Mouse (Mus musculus) liver, embryonic 14.5 days (tissue): ENCODE measurements around the gene Cpt1b. TPM values are rescaled to one million over a fixed set of nuclear protein-coding genes. Genes with fewer than 3 reads are reported as not detected.

ENCODE experiments used
- ATAC-seq: fragments of 200-750 bp; cut with Nextera tagmentation; 2 replicates; pipeline ENCODE4 v1.8.0; 2017; ENCODE audit warnings: moderate number of reproducible peaks, mild to moderate bottlenecking, moderate library complexity; ENCODE audit not compliant: insufficient read depth
- DNase-seq, 3 experiments: peaks; one replicate each; pipeline ENCODE4 v3.0.0-alpha.2; 2012 to 2013; ENCODE audit warnings: low read depth in 3 of 3, low spot score in 3 of 3
- H3K27ac ChIP-seq: fragments of 300-500 bp; sonication (generic); 2 replicates; pipeline ENCODE4 v1.5.1; 2014; ENCODE audit warnings: moderate library complexity, mild to moderate bottlenecking, control low read depth, inconsistent platforms
- H3K27me3 ChIP-seq: fragments of 300-500 bp; sonication (generic); 2 replicates; pipeline ENCODE4 v1.6.1; 2014; ENCODE audit warnings: mild to moderate bottlenecking, low read length, moderate library complexity; ENCODE audit not compliant: control insufficient read depth, insufficient read depth
- H3K36me3 ChIP-seq: fragments of 300-500 bp; sonication (generic); replicated peaks from 2 replicates; pipeline ENCODE4 v1.6.1; 2014; ENCODE audit warnings: low read depth; ENCODE audit not compliant: control insufficient read depth, insufficient read depth
- H3K4me1 ChIP-seq, 2 experiments: fragments of 200-500 bp in 1 of 2; fragments of 300-500 bp in 1 of 2; sonication (generic) in 1 of 2; replicated peaks; 2 replicates each; pipeline ENCODE4 v1.6.1; 2012 to 2014; ENCODE audit warnings: antibody characterized with exemption in 1 of 2, inconsistent platforms in 1 of 2, low read length in 1 of 2; ENCODE audit not compliant: control insufficient read depth in 2 of 2, insufficient read depth in 2 of 2
- H3K4me2 ChIP-seq: fragments of 300-500 bp; sonication (generic); 2 replicates; pipeline ENCODE4 v1.6.1; 2014; ENCODE audit warnings: low read depth, mild to moderate bottlenecking, control low read depth, moderate library complexity
- H3K4me3 ChIP-seq, 2 experiments: fragments of 200-500 bp in 1 of 2; fragments of 300-500 bp in 1 of 2; sonication (generic) in 1 of 2; 2 replicates each; pipeline ENCODE4 v1.5.1; 2012 to 2014; ENCODE audit warnings: low read depth in 2 of 2, low read length in 2 of 2, mild to moderate bottlenecking in 2 of 2, control low read depth in 1 of 2, inconsistent platforms in 1 of 2, moderate library complexity in 1 of 2; ENCODE audit not compliant: insufficient read depth in 1 of 2
- H3K9ac ChIP-seq: fragments of 300-500 bp; sonication (generic); replicated peaks from 2 replicates; pipeline ENCODE4 v1.6.1; 2014; ENCODE audit warnings: mild to moderate bottlenecking, control low read depth, moderate library complexity
- H3K9me3 ChIP-seq: fragments of 300-500 bp; sonication (generic); 2 replicates; pipeline ENCODE4 v1.6.1; 2016; ENCODE audit warnings: low read length, mixed read lengths; ENCODE audit not compliant: control insufficient read depth
- CTCF ChIP-seq: IDR thresholded peaks from 2 replicates; pipeline ENCODE4 v1.5.1; 2016; ENCODE audit warnings: antibody characterized with exemption, low read depth, control low read depth
- EP300 ChIP-seq: IDR thresholded peaks from 2 replicates; pipeline ENCODE4 v1.6.1; 2016; ENCODE audit warnings: antibody characterized with exemption, low read depth
- WGBS: fragments of 180-500 bp; shearing (Covaris S2); extraction: QIAGEN DNeasy Blood & Tissue Kit; methylation state at CpG from one replicate; pipeline ENCODE4 v1.1.7; 2014; ENCODE audit not compliant: insufficient replicate concordance; 5-methylcytosine and 5-hydroxymethylcytosine counted together
- polyA plus RNA-seq, 2 experiments: library from polyadenylated mRNA; depleted of rRNA in 1 of 2; stranded (reverse) in 1 of 2; unstranded in 1 of 2; fragments of >200 nt; fragmentation: Nextera tagmentation in 1 of 2; extraction: Ambion mirVana in 1 of 2; gene quantifications; 2 replicates each; pipeline versions ENCODE4 v1.2.1 to v1.2.3; 2012 to 2014

The Cpt1b gene
- polyA plus RNA-seq, 2 experiments, result 1.5 to 2.1 TPM

- TF ChIP-seq EP300, result no peak
- peak; percentile 36; the same call in 1 of the 2 replicates for TF ChIP-seq CTCF
- Histone ChIP-seq H3K27ac (peak overlapping the region; percentile 99), H3K4me2 (peak overlapping the region; percentile 97), H3K4me1 (peaks cover 3 to 15% of the 10 kb centered on the region in 2 experiments; a peak in 3 of 4 replicates), H3K36me3 (no peaks in the 10 kb centered on the region; the same call in 1 of the 2 replicates), H3K9ac (peak overlapping the region; percentile 96), H3K4me3 (peak overlapping the region; percentile 76 to 84), H3K9me3 (no peaks in the 10 kb centered on the region), H3K27me3 (no peaks in the 10 kb centered on the region)
- ATAC-seq (no peak), DNase-seq (no peak)
- WGBS, result 37% methylated on average over 6 of the region's 6 CpGs
These were observed 4.7 kb upstream of the Cpt1b start for GRCm38 (mm10) chr15:89430341-89430740.

- Histone ChIP-seq H3K4me1 (peaks cover 3 to 15% of the 10 kb centered on the region in 2 experiments; a peak in 3 of 4 replicates), H3K4me2 (peak within 1 kb of the TSS; percentile 97), H3K27me3 (no peaks in the 10 kb centered on the region), H3K27ac (peak within 1 kb of the TSS; percentile 99), H3K36me3 (no peaks in the 10 kb centered on the region; the same call in 1 of the 2 replicates), H3K4me3 (peak within 1 kb of the TSS; percentile 76 to 84), H3K9me3 (no peaks in the 10 kb centered on the region), H3K9ac (peak within 1 kb of the TSS; percentile 96)
- ATAC-seq (peak; percentile 91), DNase-seq (peak; percentile 90 to 92 (median 91))
- TF ChIP-seq EP300 (0 out of 2 replicates have a peak, but pooled peaks have one; percentile 33), CTCF (no peak)
- WGBS, result under 1% methylated on average over 70 of the region's 70 CpGs
These were observed 3.9 kb upstream of the Cpt1b start, which contains the start of the genes C730034F03Rik, Gm44502 and Chkb for GRCm38 (mm10) chr15:89429352-89430221. Gene C730034F03Rik, plus strand, starts transcription at chr15:89429589. Gene Gm44502, minus strand, starts transcription at chr15:89429696. Gene Chkb, minus strand, starts transcription at chr15:89429908.

- 10% methylated on average over 22 of the region's 22 CpGs for WGBS
- Histone ChIP-seq H3K27me3 (no peaks in the 10 kb centered on the region), H3K9me3 (no peaks in the 10 kb centered on the region), H3K9ac (peak overlapping the region; percentile 96), H3K4me2 (peak overlapping the region; percentile 97), H3K27ac (peak overlapping the region; percentile 35), H3K4me3 (peak overlapping the region; percentile 76 to 84), H3K4me1 (peaks cover 3 to 13% of the 10 kb centered on the region in 2 experiments; a peak in 3 of 4 replicates), H3K36me3 (no peaks in the 10 kb centered on the region; the same call in 1 of the 2 replicates)
- DNase-seq, result no peak
- no peak for TF ChIP-seq CTCF
- no peak for TF ChIP-seq EP300
- peak; percentile 1 for ATAC-seq
These were observed 3.2 kb upstream of the Cpt1b start for GRCm38 (mm10) chr15:89428821-89429351.

- DNase-seq (no peak), ATAC-seq (no peak)
- no peak for TF ChIP-seq CTCF
- TF ChIP-seq EP300, result no peak
- Histone ChIP-seq H3K36me3 (no peaks in the 10 kb centered on the region; the same call in 1 of the 2 replicates), H3K4me3 (peak overlapping the region; percentile 76 to 84), H3K4me1 (peaks cover 3 to 13% of the 10 kb centered on the region in 2 experiments; a peak in 3 of 4 replicates), H3K4me2 (peak overlapping the region; percentile 97), H3K27ac (no peak overlapping the region), H3K27me3 (no peaks in the 10 kb centered on the region), H3K9ac (peak overlapping the region; percentile 96), H3K9me3 (no peaks in the 10 kb centered on the region)
- 87% methylated on average over 19 of the region's 19 CpGs for WGBS
These were observed 2.6 kb upstream of the Cpt1b start for GRCm38 (mm10) chr15:89428136-89428790.
